Mouse (Mus musculus) ES-E14 (cell line): ENCODE results near the gene Stx8.

Source experiments
- CHD2 ChIP-seq: IDR thresholded peaks from 2 replicates; pipeline ENCODE4 v1.6.1; 2014; ENCODE audit warnings: mild to moderate bottlenecking, low read depth, low read length, inconsistent platforms
- MAFK ChIP-seq: IDR thresholded peaks from 2 replicates; pipeline ENCODE4 v1.6.1; 2014; ENCODE audit warnings: mild to moderate bottlenecking, low read depth, low read length, inconsistent platforms; ENCODE audit not compliant: insufficient read depth
- ZC3H11A ChIP-seq: IDR thresholded peaks from 2 replicates; pipeline ENCODE4 v1.6.1; 2012; ENCODE audit warnings: low read depth, mild to moderate bottlenecking, inconsistent platforms, low read length, borderline replicate concordance

- peak; percentile 25; the same call in 1 of the 2 replicates for TF ChIP-seq ZC3H11A
- TF ChIP-seq MAFK, result no peak
- no peak for TF ChIP-seq CHD2
Measured at GRCm38 (mm10) chr11:68231558-68231957, 265.6 kb downstream of the Stx8 start.
